Mouse (Mus musculus) T-cell, adult 66 days (primary cell): ENCODE measurements around the gene C330007P06Rik. TPM values are rescaled to one million over a fixed set of nuclear protein-coding genes. Genes with fewer than 3 reads are reported as not detected.

Experiments
- total RNA-seq, 2 experiments: library from RNA; stranded (reverse); gene quantifications; 3 replicates in 1 of 2; 4 replicates in 1 of 2; pipeline ENCODE4 v1.2.4; 2023

The C330007P06Rik gene
- 10 to 100 TPM; 38.2 to 39.9 TPM for total RNA-seq

GRCm38 (mm10) chrX:36873765-36874164, at the start of gene C330007P06Rik, which contains the start of gene Ube2a:
Gene C330007P06Rik (minus strand): TSS chrX:36874111.
Gene Ube2a (plus strand): TSS chrX:36873900.

GRCm38 (mm10) chrX:36902321-36903114, 28.6 kb upstream of the C330007P06Rik start, which contains the start of gene Nkrf:
Gene Nkrf (minus strand): TSS chrX:36902899.

GRCm38 (mm10) chrX:36795424-36796162, 78.3 kb downstream of the C330007P06Rik start, which contains the start of gene Slc25a5:
Gene Slc25a5 (plus strand): TSS chrX:36795651.

Other genes starting within 250 kb of the C330007P06Rik start
- 1 to 10 TPM; 3.2 to 3.4 TPM for gene Akap17b, start 228.7 kb downstream of the C330007P06Rik start, total RNA-seq
- under 1 TPM in 1 of 2 experiments, not detected in 1; 0.64 TPM for gene Slc25a43, start 130.5 kb downstream of the C330007P06Rik start, total RNA-seq
- gene Slc25a5, start 78.5 kb downstream of the C330007P06Rik start, total RNA-seq = 100 to 1,000 TPM; 314 to 331 TPM
- 10 to 100 TPM; 62.5 to 69.3 TPM for gene Ube2a, start 211 bp downstream of the C330007P06Rik start, total RNA-seq
- 10 to 100 TPM; 15.6 to 15.7 TPM for gene Nkrf, start 28.8 kb upstream of the C330007P06Rik start, total RNA-seq
- 100 to 1,000 TPM; 162 to 167 TPM for gene Sept6, start 117.7 kb upstream of the C330007P06Rik start, total RNA-seq
- gene Sowahd, start 174.7 kb upstream of the C330007P06Rik start, total RNA-seq = not detected
- gene Rpl39, start 211.3 kb upstream of the C330007P06Rik start, total RNA-seq = 1,000 to 10,000 TPM; 1,621 to 1,624 TPM
- 10 to 100 TPM; 29.2 to 31.6 TPM for gene Upf3b, start 236.2 kb upstream of the C330007P06Rik start, total RNA-seq